Mouse (Mus musculus) hematopoietic multipotent progenitor cell, adult 10-12 weeks (in vitro differentiated cells): ENCODE measurements around the gene Zbtb45. TPM values are rescaled to one million over a fixed set of nuclear protein-coding genes. Genes with fewer than 3 reads are reported as not detected.

Source experiments
- polyA plus RNA-seq: library from polyadenylated mRNA; stranded (reverse); fragments of >175 nt; gene quantifications from 2 replicates; pipeline ENCODE4 v1.2.3, GENCODE M21; 2012; ENCODE audit warnings: low replicate concordance

The Zbtb45 gene
- polyA plus RNA-seq: 48.4 and 91.4 TPM in 2 replicates

GRCm38 (mm10) chr7:13010005-13010908 is at the start of gene Zbtb45:
Gene Zbtb45 (minus strand): TSS chr7:13010034.

DNA sequence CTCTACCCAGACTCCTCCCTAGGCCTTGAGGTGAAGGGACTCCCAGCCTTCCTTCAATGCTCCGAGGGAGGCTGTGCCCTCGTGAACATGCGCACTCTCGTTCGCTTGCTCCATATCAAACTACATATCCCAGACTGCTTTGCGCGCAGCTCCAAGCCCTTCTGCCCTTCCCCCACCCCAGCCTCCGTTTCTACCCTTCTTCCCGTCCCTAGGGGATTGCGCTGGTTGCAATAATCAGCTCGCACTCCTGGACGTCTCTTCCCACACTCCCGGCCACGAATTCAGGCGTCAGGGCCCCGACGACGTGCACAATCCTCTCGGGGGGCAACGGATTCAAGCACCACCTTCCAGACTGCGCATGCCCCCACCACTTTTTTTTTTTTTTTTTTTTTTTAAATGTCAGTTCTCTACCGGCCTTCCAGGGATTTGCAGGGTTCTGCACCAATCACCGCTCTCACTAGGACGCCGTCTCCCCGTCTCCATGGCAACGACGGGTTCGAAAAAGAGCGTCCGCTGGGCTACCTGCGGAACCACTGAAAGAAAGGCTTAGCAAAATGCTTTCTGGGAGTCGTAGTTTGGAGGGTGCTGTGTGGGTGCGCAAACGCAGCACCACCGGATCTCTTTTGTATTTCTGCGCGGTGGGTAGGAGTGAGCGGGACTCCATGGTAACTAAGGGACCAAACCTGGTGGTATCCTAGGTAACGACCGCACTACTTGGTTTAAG is 44.6 kb upstream of the Zbtb45 start, which contains the start of gene Mzf1:
Gene Mzf1 (minus strand): TSS at position 478 of the 724 bp plus-strand sequence.

GRCm38 (mm10) chr7:13037901-13038555 is 28.2 kb upstream of the Zbtb45 start, which contains the start of gene Ube2m:
Gene Ube2m (minus strand): TSS chr7:13038275.

GRCm38 (mm10) chr7:13034148-13034977 is 24.5 kb upstream of the Zbtb45 start, which contains the start of gene Chmp2a:
Gene Chmp2a (minus strand): TSS chr7:13034807.

DNA sequence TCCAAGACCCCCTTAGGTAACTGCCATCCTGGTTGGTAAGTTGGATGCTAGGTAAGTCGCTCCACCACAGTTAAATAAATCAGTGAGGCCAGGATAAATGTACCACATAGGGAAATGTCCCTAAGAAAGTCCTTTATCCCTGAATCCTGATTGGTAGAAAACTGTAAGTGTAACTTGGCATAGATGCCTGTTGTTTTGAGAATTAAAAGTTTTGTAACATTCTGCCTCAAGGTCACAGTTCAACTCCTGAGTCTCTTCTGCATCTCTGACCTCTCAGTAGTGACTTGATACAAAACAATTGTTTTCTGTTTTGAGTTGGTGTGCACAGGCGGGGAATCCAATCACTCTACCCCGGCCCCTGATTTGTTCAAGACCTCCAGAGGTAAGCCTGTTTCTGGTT is 11.0 kb downstream of the Zbtb45 start, which contains the start of gene Trim28:
Gene Trim28 (plus strand): TSS at position 264 of the 400 bp plus-strand sequence.

GRCm38 (mm10) chr7:12998053-12998452 is 11.8 kb downstream of the Zbtb45 start, which contains the start of gene Slc27a5:
Gene Slc27a5 (minus strand): TSS chr7:12998192.

GRCm38 (mm10) chr7:12977682-12978389 is 32.0 kb downstream of the Zbtb45 start, which contains the start of gene Zfp446:
Gene Zfp446 (plus strand): TSS chr7:12977848.

DNA sequence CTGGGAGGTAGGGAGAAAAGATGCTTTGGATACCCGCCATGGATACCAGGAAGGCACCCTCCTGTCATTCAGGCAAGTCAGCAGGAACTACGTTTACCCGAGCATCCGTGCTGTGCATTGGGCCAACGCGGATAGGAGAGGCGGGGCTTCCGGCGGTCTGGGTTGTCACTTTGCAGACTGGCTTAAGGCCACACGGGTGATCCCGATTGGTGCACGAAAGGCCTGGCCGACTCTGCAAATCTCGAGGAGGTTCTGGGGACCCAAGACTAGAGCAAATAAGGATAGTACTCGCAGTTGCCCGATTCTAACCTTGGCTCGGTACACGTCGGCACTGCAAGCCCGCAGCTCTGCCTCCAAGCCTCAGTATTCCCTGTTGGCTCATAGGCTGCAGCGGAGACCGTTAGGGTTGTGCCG is 44.1 kb downstream of the Zbtb45 start, which contains the start of gene Zfp324:
Gene Zfp324 (plus strand): TSS at position 161 of the 414 bp plus-strand sequence.

Other genes with a start within 250 kb of the Zbtb45 start
- gene Zscan18, start 206.4 kb downstream of the Zbtb45 start, polyA plus RNA-seq: 0.33 and 1.6 TPM in 2 replicates
- gene Zfp329, start 191.2 kb downstream of the Zbtb45 start, polyA plus RNA-seq: 0.53 and 1.9 TPM in 2 replicates
- gene Zfp110, start 175.3 kb downstream of the Zbtb45 start, polyA plus RNA-seq: 2.6 TPM in 2 replicates
- gene Zfp128, start 128.9 kb downstream of the Zbtb45 start, polyA plus RNA-seq: 0.53 and 0.71 TPM in 2 replicates
- 2.2 and 4.2 TPM in 2 replicates for gene Zscan22, start 112.2 kb downstream of the Zbtb45 start, polyA plus RNA-seq
- 409 and 2,630 TPM in 2 replicates for gene Rps5, start 87.7 kb downstream of the Zbtb45 start, polyA plus RNA-seq
- gene Rnf225, start 82.6 kb downstream of the Zbtb45 start, polyA plus RNA-seq: 0.27 and 0.29 TPM in 2 replicates
- 5.9 and 17.5 TPM in 2 replicates for gene Zfp324, start 44.2 kb downstream of the Zbtb45 start, polyA plus RNA-seq
- 4.8 and 5.9 TPM in 2 replicates for gene Zfp446, start 32.2 kb downstream of the Zbtb45 start, polyA plus RNA-seq
- 0.16 TPM in 1 of 2 replicates, not detected in the other for gene Slc27a5, start 11.8 kb downstream of the Zbtb45 start, polyA plus RNA-seq
- gene Trim28, start 10.9 kb downstream of the Zbtb45 start, polyA plus RNA-seq: 66.9 and 109 TPM in 2 replicates
- 60.7 and 267 TPM in 2 replicates for gene Chmp2a, start 24.8 kb upstream of the Zbtb45 start, polyA plus RNA-seq
- gene Ube2m, start 28.2 kb upstream of the Zbtb45 start, polyA plus RNA-seq: 85.1 and 106 TPM in 2 replicates
- 0.93 and 2.4 TPM in 2 replicates for gene Mzf1, start 44.7 kb upstream of the Zbtb45 start, polyA plus RNA-seq
- not detected in 2 replicates for gene Vmn1r85, start 85.1 kb upstream of the Zbtb45 start, polyA plus RNA-seq
- gene Vmn1r86, start 109.9 kb upstream of the Zbtb45 start, polyA plus RNA-seq: not detected in 2 replicates
- gene Vmn1r87, start 130.1 kb upstream of the Zbtb45 start, polyA plus RNA-seq: not detected in 2 replicates
- not detected in 2 replicates for gene Vmn1r88, start 149.5 kb upstream of the Zbtb45 start, polyA plus RNA-seq
- gene Vmn1r89, start 203.0 kb upstream of the Zbtb45 start, polyA plus RNA-seq: not detected in 2 replicates